Mouse (Mus musculus) CD4-positive, CD25-positive, alpha-beta regulatory T cell, adult 2 months (primary cell): ENCODE results near the gene Med27.

Source experiments
- DNase-seq: peaks from one replicate; pipeline ENCODE4 v3.0.0-alpha.2; 2012; ENCODE audit warnings: low read depth, low spot score

Med27 gene

DNA sequence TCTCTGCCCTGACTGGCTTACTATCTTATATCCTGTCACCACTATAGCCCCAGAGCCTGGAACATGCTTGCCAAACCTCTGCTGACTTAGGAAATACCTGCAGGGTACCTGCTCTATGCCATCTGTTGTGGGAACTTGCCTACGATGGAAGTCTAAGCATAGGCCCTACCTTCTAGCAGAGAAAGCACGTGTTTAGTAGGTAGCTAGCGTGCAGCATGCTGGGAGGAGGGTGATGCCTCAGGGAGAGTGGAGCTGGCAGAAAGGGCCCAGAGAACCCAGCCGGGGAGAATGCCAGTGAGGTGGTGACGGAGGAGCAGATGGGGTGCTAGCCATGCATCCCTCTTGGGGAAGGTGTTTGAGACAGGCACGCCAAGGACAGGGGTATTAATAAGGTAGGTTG, 89.8 kb downstream of the Med27 start:
- no peak for DNase-seq

DNA sequence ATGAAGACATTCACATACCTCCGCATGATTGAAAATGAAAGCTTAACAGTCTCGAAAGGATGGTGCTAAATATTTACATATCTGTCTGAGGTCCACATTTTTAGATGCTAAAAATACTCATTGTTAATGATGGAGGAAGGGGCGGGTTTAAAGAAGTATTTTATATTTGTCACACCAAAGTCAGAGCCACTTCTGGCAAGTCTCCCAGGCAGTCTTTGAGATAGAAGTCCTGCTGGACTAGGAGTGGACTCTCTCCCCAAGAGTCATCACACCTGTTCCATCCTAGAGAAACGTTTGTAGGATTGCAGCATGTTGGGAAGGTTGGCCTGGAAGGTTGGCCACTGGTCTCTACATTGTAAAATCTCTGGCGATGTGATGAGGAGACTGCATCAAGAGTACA, 90.5 kb downstream of the Med27 start:
- no peak for DNase-seq

GRCm38 (mm10) chr2:29437861-29438529, 91.4 kb downstream of the Med27 start:
- DNase-seq = no peak

GRCm38 (mm10) chr2:29438530-29438862, 91.9 kb downstream of the Med27 start:
- DNase-seq = no peak

GRCm38 (mm10) chr2:29438986-29439385, 92.4 kb downstream of the Med27 start:
- DNase-seq = no peak

- no peak for DNase-seq
Observed at GRCm38 (mm10) chr2:29439396-29439795, 92.8 kb downstream of the Med27 start.

DNA sequence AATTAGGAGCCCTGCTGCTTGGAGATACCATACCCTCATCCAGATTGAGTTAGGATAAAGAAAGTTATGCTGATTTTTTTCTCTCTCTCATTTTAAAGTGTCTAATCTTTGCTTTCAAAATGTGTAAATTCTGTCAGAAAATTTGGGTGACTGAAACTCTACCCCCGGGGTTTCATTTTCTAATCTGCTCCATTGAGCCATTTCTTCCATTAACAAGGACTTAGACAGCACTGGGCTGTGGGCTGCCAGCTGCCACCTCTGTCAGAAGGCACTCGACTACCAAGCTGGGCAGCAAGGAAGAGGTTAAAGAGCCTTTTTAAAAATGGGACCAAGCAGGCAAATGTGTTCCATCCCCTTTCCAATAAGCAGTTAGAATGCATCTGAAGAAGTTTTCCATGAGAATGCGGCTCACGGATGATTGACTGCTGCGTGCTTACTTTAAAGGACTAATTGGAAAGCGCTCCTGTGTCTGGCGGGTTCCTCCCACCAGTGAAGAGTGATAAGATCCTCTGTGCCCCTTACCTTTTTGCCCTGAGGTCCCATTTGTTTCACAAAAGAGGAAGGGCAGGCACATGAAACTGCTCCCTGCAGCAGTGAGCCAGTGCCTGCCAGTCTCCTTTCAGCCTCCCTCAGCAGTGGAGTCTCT, 93.4 kb downstream of the Med27 start:
- DNase-seq = no peak

- no peak for DNase-seq
Observed at GRCm38 (mm10) chr2:29442275-29442674, 95.7 kb downstream of the Med27 start.

- DNase-seq = no peak
Observed at GRCm38 (mm10) chr2:29443626-29444217, 97.1 kb downstream of the Med27 start.

- no peak for DNase-seq
Observed at GRCm38 (mm10) chr2:29448476-29449002, 101.9 kb downstream of the Med27 start.

GRCm38 (mm10) chr2:29451368-29451999, 104.9 kb downstream of the Med27 start:
- DNase-seq = no peak

DNA sequence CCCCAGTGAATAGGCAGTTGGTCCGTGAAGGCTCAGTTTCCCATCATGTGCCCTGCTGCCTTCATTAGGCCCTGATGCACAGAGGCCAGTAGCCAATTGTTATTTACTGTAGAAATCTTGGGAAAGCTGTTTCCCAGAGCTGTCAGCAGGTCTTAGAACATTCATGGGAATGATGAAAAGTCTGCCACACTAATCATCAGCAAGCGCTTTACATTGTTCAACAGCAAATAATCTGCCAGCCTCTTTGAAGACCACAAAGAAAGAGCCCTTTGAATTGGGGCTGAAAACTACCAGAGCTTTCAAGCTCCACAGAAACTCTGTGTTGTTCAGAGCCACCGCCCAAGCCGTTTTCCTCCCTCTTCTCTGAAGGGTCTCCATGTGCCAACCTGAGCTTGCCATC, 106.8 kb downstream of the Med27 start:
- DNase-seq = no peak

- no peak for DNase-seq
Observed at GRCm38 (mm10) chr2:29456631-29457320, 110.2 kb downstream of the Med27 start.

- DNase-seq = peak; percentile 9
Observed at GRCm38 (mm10) chr2:29457677-29458076, 111.1 kb downstream of the Med27 start.

DNA sequence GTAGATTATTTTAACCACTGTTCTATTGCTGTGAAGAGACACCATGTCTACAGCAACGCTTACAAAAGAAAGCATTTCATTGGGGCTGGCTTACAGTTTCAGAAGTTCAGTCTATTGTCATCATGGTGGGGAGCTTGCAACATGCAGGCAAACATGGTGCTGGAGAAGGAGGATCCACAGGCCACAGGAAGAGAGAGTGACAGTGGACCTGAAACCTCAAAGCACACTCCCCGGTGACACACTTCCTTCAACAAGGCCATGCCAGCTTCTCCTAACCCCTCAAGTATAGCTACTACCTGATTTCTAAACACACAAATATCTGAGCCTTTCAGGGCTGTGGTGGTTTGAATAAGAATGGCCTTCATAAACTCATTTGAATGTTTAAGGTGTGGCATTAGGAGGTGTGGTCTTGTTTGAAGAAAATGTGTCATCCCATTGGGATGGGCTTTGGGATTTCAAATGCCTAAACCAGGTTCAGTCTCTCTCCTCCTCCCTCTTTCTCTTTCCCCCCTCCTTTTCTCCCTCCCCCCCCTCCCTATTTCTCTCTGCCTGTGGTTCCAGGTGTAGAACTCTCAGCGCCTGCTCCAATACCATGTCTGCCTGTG, 111.8 kb downstream of the Med27 start:
- DNase-seq = no peak

DNA sequence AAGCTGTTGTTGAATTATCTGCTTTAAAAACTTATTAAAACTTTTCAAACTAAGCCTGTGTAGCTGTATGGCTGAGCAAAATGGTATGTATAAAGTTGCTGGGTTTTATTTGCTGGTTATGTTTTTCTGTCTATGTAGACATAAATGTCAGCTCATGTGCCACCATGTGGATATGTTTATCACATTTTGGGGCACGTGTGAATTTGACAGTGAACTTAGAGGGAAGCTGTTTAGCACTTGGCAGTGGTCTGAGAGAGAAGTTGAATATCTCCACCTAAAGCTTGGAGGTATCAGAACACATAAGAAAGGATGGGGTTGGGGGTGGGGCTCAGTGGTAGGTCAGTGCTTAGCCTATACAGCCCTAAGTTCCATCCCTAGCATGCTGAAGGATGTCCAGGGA, 113.0 kb downstream of the Med27 start:
- DNase-seq = no peak

DNA sequence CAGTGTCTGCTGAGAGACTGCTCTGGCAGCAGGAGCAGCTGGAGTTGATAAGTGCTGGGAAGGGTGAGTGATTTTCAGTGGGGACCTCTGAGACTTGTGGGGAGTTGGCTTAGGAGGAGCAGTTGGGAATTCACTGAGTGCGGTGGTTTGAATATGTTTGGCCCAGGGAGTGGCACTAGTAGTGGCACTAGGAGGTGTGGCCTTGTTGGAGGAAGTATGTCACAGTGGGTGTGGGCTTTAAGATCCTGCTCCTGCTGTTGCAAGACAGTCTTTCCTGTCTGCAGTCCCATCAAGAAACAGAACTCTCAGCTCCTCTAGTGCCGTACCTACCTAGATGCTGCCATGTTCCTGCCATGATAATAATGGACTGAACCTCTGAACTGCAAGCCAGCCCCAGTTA, 115.2 kb downstream of the Med27 start:
- DNase-seq = no peak

DNA sequence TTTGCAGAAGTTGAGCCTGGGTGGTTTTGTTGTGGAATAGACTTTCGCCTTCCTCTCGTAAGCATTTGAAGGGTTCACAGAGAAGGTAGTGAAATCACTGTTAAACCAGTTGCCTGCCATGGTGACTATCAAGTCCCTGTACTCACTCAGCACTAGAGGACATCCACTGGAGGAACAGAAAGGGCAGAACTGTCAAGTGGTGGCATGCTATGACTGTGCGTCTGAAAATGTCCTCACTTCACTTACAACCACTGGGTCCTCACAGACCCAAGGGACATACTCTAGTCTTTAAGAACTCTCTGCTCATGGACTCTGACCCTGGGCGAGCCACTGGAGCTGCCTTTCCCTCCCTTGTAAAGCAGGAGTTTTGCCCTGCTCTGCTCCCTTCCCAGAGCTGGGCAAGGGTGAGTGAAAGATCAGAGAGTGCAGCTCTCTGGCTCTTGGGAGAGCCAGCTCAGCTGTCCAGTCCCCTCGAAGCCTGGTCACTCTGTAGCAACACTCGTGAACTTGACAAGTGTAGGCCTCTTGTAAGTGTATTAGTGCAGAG, 116.5 kb downstream of the Med27 start:
- DNase-seq = no peak

DNA sequence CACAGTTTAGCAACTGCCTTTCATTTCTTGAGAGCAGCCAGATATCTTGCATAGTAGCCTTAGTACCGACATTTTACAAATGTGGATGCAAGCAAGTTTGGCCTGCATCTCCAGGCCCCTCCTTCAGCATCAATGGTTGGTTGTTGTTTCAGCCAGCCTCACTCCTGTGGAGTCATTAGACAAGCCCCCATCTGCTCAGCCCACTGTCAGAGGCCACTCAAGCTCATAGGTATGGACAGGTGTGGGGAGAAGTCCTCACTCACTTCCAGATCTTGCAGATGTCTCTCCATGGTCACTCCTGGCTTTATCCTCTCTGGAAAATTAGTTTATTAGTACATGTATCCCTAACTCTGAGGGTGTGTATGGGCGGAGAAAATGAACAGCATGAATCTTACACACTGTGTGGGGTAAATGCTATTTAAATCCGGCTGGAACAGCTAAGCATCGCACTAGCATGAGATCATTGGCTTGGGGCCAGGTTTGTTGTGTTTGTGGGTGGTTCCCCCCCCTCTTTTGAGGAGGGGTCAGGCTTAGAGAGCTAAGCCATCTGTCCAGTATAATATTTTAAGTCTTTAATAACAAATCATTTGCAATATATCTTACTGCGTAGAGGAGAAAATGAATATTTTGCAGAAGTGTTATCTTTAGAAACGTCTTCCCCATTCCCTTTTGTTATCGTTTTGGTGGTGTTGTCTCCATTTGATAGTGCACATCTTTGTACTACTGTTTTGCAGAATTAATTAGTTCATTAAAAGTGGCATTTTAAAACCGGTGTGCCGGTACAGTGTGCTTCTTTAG, 118.4 kb downstream of the Med27 start:
- DNase-seq = no peak

DNA sequence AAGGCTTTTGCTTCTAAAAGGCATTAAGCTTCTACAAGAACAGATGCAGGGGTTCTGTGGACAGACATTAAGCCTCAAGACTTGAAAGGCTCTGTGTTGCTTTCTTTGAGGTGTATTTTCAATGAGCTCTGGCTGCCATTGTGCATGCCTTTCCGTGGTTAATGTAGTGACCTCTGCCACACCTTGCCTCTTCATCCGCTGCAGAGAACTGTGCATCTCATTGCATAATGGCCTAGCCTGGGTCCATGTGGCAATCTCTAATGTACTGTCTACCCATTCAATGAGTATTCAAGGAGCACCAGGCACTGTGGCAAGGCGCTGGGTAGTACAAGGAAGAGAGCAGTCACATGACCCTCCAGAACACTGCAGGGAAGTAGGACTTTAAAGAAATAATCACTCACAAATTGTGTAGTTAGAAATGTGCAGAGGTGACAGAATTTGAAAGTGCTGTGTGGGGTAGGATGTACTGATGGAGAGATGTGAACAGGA, 119.1 kb downstream of the Med27 start:
- no peak for DNase-seq
